Mouse (Mus musculus) liver, embryonic 15.5 days (tissue): ENCODE measurements around the gene Gm8882. TPM values are rescaled to one million over a fixed set of nuclear protein-coding genes. Genes with fewer than 3 reads are reported as not detected.
"Not testable (repeated sequence)": the region's sequence is repeated elsewhere in the genome, so short reads cannot be mapped to it uniquely, and the experiment has no call there.

Source experiments
- ATAC-seq: fragments of 200-750 bp; cut with Nextera tagmentation; 2 replicates; pipeline ENCODE4 v1.8.0; 2017; ENCODE audit warnings: moderate number of reproducible peaks, mild to moderate bottlenecking, moderate library complexity; ENCODE audit not compliant: insufficient read depth
- H3K27ac ChIP-seq: fragments of 300-500 bp; sonication (generic); replicated peaks from 2 replicates; pipeline ENCODE4 v1.5.1; 2015; ENCODE audit warnings: mild to moderate bottlenecking, inconsistent platforms
- H3K27me3 ChIP-seq: fragments of 300-500 bp; sonication (generic); 2 replicates; pipeline ENCODE4 v1.6.1; 2015; ENCODE audit warnings: mild to moderate bottlenecking, inconsistent platforms
- H3K36me3 ChIP-seq: fragments of 300-500 bp; sonication (generic); replicated peaks from 2 replicates; pipeline ENCODE4 v1.6.1; 2015; ENCODE audit warnings: moderate library complexity, mild to moderate bottlenecking, inconsistent platforms
- H3K4me1 ChIP-seq: fragments of 300-500 bp; sonication (generic); replicated peaks from 2 replicates; pipeline ENCODE4 v1.6.1; 2015; ENCODE audit warnings: inconsistent platforms
- H3K4me2 ChIP-seq: fragments of 300-500 bp; sonication (generic); 2 replicates; pipeline ENCODE4 v1.6.1; 2015; ENCODE audit warnings: moderate library complexity, mild to moderate bottlenecking, inconsistent platforms
- H3K4me3 ChIP-seq: fragments of 300-500 bp; sonication (generic); replicated peaks from 2 replicates; pipeline ENCODE4 v1.5.1; 2015; ENCODE audit warnings: mild to moderate bottlenecking, inconsistent platforms
- H3K9ac ChIP-seq: fragments of 300-500 bp; sonication (generic); 2 replicates; pipeline ENCODE4 v1.6.1; 2015; ENCODE audit warnings: moderate library complexity, mild to moderate bottlenecking, inconsistent platforms
- H3K9me3 ChIP-seq: fragments of 300-500 bp; sonication (generic); replicated peaks from 2 replicates; pipeline ENCODE4 v1.6.1; 2016; ENCODE audit warnings: inconsistent platforms
- WGBS: fragments of 180-500 bp; shearing (Covaris S2); methylation state at CpG from one replicate; pipeline ENCODE4 v1.1.7; 2015; ENCODE audit warnings: mixed read lengths; ENCODE audit not compliant: insufficient replicate concordance; 5-methylcytosine and 5-hydroxymethylcytosine counted together
- polyA plus RNA-seq: library from polyadenylated mRNA; unstranded; fragments of >200 nt; fragmentation: Nextera tagmentation; extraction: Ambion mirVana; gene quantifications from 2 replicates; pipeline ENCODE4 v1.2.1, GENCODE M21; 2015

Gm8882 gene
- polyA plus RNA-seq = not detected in 2 replicates

DNA sequence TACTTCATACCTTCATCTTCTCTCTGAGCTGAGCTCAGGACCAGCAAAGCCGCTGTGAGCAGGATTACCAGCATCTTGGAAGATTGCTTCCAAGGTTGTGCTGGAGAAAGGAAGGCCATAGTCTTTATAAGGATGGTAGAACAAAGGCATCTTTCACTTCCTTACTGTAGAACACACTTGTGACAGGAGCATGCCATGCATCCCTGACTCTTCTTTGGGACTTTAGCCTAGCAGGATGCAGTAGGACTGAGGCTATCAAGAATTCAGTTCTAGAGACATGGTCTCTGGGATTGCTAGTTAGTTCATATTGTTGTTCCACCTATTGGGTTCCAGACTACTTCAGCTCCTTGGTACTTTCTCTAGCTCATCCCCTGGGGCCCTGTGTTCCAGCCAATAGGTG lies at the start of gene Gm8882:
Gm8882 (minus strand) TSS at position 101 of the 400 bp plus-strand sequence.
- not testable (repeated sequence) for H3K36me3 ChIP-seq, H3K27ac ChIP-seq, ATAC-seq, H3K27me3 ChIP-seq, H3K4me1 ChIP-seq, H3K4me2 ChIP-seq, H3K4me3 ChIP-seq, H3K9me3 ChIP-seq, H3K9ac ChIP-seq
- WGBS = 56% methylated on average over 1 of the region's 1 CpGs

DNA sequence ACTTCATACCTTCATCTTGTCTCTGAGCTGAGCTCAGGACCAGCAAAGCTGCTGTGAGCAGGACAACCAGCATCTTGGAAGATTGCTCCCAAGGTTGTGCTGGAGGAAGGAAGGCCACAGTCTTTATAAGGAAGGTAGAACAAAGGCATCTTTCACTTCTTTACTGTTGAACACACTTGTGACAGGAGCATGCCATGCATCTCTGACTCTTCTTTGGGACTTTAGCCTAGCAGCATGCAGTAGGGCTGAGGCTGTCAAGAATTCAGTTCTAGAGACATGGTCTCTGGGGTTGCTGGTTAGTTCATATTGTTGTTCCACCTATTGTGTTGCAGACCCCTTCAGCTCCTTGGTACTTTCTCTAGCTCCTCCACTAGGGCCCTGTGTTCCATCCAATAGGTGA lies 49.3 kb downstream of the Gm8882 start, which contains the start of gene Prpmp5:
Prpmp5 (minus strand) TSS at position 101 of the 400 bp plus-strand sequence.
- not testable (repeated sequence) for ATAC-seq, H3K9ac ChIP-seq, H3K4me3 ChIP-seq, H3K27ac ChIP-seq, H3K27me3 ChIP-seq, H3K4me2 ChIP-seq, H3K4me1 ChIP-seq, H3K9me3 ChIP-seq, H3K36me3 ChIP-seq

Other genes with a start within 250 kb of the Gm8882 start
- not detected in 2 replicates for gene Prb1, start 153.6 kb downstream of the Gm8882 start, polyA plus RNA-seq
- gene Prpmp5, start 49.4 kb downstream of the Gm8882 start, polyA plus RNA-seq = not detected in 2 replicates
- gene Prh1, start 205.7 kb upstream of the Gm8882 start, polyA plus RNA-seq = not detected in 2 replicates
- not detected in 2 replicates for gene Prp2, start 231.8 kb upstream of the Gm8882 start, polyA plus RNA-seq